Mouse (Mus musculus) ES-E14 (cell line): ENCODE data around the gene Eef1a1. TPM values are rescaled to one million over a fixed set of nuclear protein-coding genes. Genes with fewer than 3 reads are reported as not detected.

Source experiments
- DNase-seq: peaks from one replicate; pipeline ENCODE4 v3.0.0-alpha.2; 2013; ENCODE audit warnings: low read depth, low spot score
- H3K27ac ChIP-seq: 2 replicates; pipeline ENCODE4 v1.5.1; 2012; ENCODE audit warnings: low read depth, mild to moderate bottlenecking, low read length, moderate library complexity, mixed read lengths; ENCODE audit not compliant: poor library complexity, insufficient read depth, severe bottlenecking
- H3K36me3 ChIP-seq: 2 replicates; pipeline ENCODE4 v1.6.1; 2012; ENCODE audit warnings: mild to moderate bottlenecking, low read length, moderate library complexity, mixed read lengths; ENCODE audit not compliant: control insufficient read depth, poor library complexity, insufficient read depth, severe bottlenecking
- H3K4me1 ChIP-seq, 2 experiments: fragments of 150-350 bp in 1 of 2; sonication (generic) in 1 of 2; 2 replicates each; pipeline ENCODE4 v1.6.1; 2012; ENCODE audit warnings: low read length in 2 of 2, mild to moderate bottlenecking in 1 of 2, mixed read lengths in 1 of 2; ENCODE audit not compliant: control insufficient read depth in 2 of 2, insufficient read depth in 2 of 2, poor library complexity in 1 of 2
- H3K4me3 ChIP-seq, 2 experiments: fragments of 150-350 bp in 1 of 2; sonication (generic) in 1 of 2; 2 replicates each; pipeline ENCODE4 v1.5.1; 2012; ENCODE audit warnings: low read length in 2 of 2, low read depth in 1 of 2, mild to moderate bottlenecking in 1 of 2, mixed read lengths in 1 of 2; ENCODE audit not compliant: insufficient read depth in 1 of 2, poor library complexity in 1 of 2, severe bottlenecking in 1 of 2
- H3K9ac ChIP-seq: 2 replicates; pipeline ENCODE4 v1.6.1; 2012; ENCODE audit warnings: low read depth, mild to moderate bottlenecking, low read length, mixed read lengths; ENCODE audit not compliant: poor library complexity, insufficient read depth, severe bottlenecking
- H3K9me3 ChIP-seq: fragments of 150-350 bp; sonication (generic); 2 replicates; pipeline ENCODE4 v1.6.1; 2012; ENCODE audit warnings: low read depth, mild to moderate bottlenecking, low read length; ENCODE audit not compliant: control insufficient read depth, insufficient read depth
- CHD2 ChIP-seq: IDR thresholded peaks from 2 replicates; pipeline ENCODE4 v1.6.1; 2014; ENCODE audit warnings: mild to moderate bottlenecking, low read depth, low read length, inconsistent platforms
- HCFC1 ChIP-seq: IDR thresholded peaks from 2 replicates; pipeline ENCODE4 v1.6.1; 2012; ENCODE audit warnings: low read length, inconsistent platforms, borderline replicate concordance; ENCODE audit not compliant: insufficient read depth
- MAFK ChIP-seq: IDR thresholded peaks from 2 replicates; pipeline ENCODE4 v1.6.1; 2014; ENCODE audit warnings: mild to moderate bottlenecking, low read depth, low read length, inconsistent platforms; ENCODE audit not compliant: insufficient read depth
- ZC3H11A ChIP-seq: IDR thresholded peaks from 2 replicates; pipeline ENCODE4 v1.6.1; 2012; ENCODE audit warnings: low read depth, mild to moderate bottlenecking, inconsistent platforms, low read length, borderline replicate concordance
- ZNF384 ChIP-seq: IDR thresholded peaks from 2 replicates; pipeline ENCODE4 v1.6.1; 2012; ENCODE audit warnings: low read depth, low read length, inconsistent platforms
- in situ Hi-C, 2 experiments: fragments of 600-800 bp; cut with MboI; formaldehyde crosslinking; loops; one replicate each; pipeline ENCODE4 v1.15.1; 2025; ENCODE audit warnings: low sequenced_read_pairs in 2 of 2, inconsistent platforms in 1 of 2; ENCODE audit not compliant: unreplicated experiment in 2 of 2
- total RNA-seq: library from RNA; depleted of rRNA; stranded (reverse); fragments of 300-350 nt; gene quantifications from 2 replicates; pipeline ENCODE4 v1.2.3, GENCODE M21; 2012

Gene Eef1a1
- total RNA-seq, 1 experiment, result 10,869 TPM

DNA sequence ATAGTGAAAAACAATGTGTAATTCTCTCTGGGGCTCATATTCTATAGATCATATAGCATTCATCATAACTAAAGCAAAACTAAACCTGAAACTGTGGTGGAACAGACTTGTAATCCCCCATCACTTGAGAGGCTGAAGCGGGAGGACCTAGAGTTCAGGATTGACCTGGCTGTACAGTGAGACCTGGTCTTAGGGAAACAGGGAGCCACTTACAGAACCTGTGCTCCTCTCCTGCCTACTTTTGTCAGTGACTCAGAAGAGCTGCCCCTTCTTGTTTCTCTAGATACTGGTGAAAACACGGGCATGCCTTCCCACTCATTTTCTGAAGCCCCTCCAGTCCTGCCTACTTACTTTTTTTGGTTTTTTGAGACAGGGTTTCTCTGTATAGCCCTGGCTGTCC lies 14.7 kb downstream of the Eef1a1 start:
- Histone ChIP-seq H3K27ac (no peak overlapping the region), H3K36me3 (peaks cover 24% of the 10 kb centered on the region), H3K4me1 (no peaks in the 10 kb centered on the region), H3K9me3 (no peaks in the 10 kb centered on the region), H3K9ac (no peak overlapping the region), H3K4me3 (no peak overlapping the region)
- TF ChIP-seq CHD2, result no peak
- TF ChIP-seq ZNF384, result no peak
- TF ChIP-seq HCFC1, result no peak
- no peak for TF ChIP-seq ZC3H11A
- no peak for TF ChIP-seq MAFK
- no peak for DNase-seq
- in situ Hi-C loops, result no loop called here

DNA sequence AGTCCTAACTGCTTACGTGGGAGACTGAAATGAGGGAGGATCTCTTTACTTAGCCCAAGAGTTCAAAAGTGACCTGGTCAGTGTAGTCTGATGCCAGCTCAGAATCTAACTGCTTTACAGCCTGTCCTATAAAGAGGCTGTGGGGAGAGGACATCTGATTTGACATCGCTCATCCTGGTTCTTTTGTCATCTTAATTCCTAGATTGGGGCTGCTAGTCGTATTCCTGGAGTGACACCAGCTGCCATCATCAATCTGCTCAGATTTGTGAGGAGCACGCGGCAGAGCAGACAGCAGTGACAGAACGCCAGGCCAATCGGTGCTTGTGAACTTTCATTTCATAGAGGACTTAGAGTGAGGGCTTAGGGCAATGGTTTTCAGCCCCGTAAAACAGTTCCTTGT lies 15.4 kb downstream of the Eef1a1 start:
- DNase-seq, result no peak
- Histone ChIP-seq H3K9ac (no peak overlapping the region), H3K4me3 (no peak overlapping the region), H3K9me3 (no peaks in the 10 kb centered on the region), H3K36me3 (peaks cover 17% of the 10 kb centered on the region), H3K27ac (no peak overlapping the region), H3K4me1 (no peaks in the 10 kb centered on the region)
- in situ Hi-C loops, result no loop called here
- no peak for TF ChIP-seq MAFK
- TF ChIP-seq ZC3H11A, result no peak
- TF ChIP-seq ZNF384, result no peak
- TF ChIP-seq HCFC1, result no peak
- no peak for TF ChIP-seq CHD2

DNA sequence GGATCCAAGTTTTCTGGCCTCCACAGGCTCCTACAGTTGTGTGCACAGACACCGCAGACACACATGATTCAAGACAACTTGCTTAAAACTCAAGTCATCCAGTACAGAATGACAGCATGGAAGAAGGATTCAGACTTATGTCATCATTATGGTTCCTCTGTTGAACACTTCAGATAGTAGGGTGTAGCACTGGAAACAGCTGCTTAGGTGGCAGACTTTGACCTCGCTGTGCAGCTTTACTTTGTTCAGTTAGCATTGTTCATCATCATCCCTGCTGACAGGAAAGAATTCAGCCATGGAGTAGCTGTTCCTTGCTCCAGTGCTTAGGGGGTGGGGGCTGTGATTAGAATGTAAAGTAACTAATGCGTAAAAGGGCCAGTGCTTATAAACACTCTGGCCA lies 23.2 kb downstream of the Eef1a1 start:
- peaks cover 0 to 3% of the 10 kb centered on the region in 2 experiments; a peak in 1 of 4 replicates for H3K4me1 ChIP-seq
- DNase-seq, result no peak
- TF ChIP-seq ZC3H11A, result no peak
- TF ChIP-seq ZNF384, result no peak
- no peak for TF ChIP-seq MAFK
- TF ChIP-seq CHD2, result no peak
- TF ChIP-seq HCFC1, result no peak
- H3K9ac ChIP-seq, result no peak overlapping the region
- in situ Hi-C loops, result no loop called here
- no peak overlapping the region for H3K4me3 ChIP-seq
- H3K27ac ChIP-seq, result no peak overlapping the region
- H3K9me3 ChIP-seq, result no peaks in the 10 kb centered on the region
- H3K36me3 ChIP-seq, result peaks cover 27% of the 10 kb centered on the region

DNA sequence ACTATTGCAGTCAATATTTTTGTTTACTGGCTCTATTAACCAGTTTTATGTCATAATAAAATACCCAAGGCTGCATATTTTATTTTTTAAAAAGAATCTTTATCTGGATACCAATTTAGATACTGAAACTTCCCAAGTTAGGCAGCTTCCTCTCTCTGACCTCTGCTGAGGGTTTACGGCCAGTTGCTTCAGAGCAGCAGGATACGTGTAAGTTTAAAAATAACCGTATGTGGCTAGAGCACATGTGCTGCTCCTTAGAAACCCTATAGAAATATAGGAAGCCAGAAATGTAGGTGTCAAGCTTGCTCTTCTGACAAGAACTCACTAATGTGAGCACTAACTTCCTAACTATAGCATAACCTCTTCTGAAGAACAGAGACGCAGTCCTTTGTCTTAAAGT lies 25.6 kb downstream of the Eef1a1 start:
- TF ChIP-seq MAFK, result no peak
- no peak for TF ChIP-seq HCFC1
- no peak for TF ChIP-seq ZNF384
- Histone ChIP-seq H3K36me3 (peaks cover 29% of the 10 kb centered on the region), H3K27ac (no peak overlapping the region), H3K9me3 (no peaks in the 10 kb centered on the region), H3K4me1 (peaks cover 0 to 3% of the 10 kb centered on the region in 2 experiments; a peak in 1 of 4 replicates), H3K4me3 (no peak overlapping the region), H3K9ac (no peak overlapping the region)
- in situ Hi-C loops, result no loop called here
- DNase-seq, result no peak

DNA sequence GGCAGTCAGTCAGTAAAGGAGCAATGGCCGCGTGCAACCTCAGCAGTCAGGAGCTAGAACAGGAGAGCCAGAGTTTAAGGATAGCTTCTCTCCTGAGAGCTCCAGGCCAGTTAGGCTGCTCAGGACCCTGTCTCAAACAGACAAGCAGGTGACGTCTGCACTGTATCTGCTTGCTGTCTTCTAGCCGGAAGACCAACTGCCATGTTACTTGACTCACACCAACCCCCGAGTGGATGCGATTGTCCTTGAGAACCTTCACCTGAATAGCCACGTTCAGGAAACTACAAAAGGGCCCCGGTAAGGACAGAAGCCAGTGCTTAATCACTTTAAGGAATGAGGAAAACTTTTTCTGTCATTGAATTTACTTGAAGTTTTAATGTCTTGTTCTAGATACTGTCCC lies 31.9 kb downstream of the Eef1a1 start:
- peak overlapping the region; percentile 13; the same call in 1 of the 2 replicates for H3K27ac ChIP-seq
- H3K4me3 ChIP-seq, result peak overlapping the region; percentile 22 to 37; a peak in 1 of 4 replicates
- peak overlapping the region; percentile 62; the same call in 1 of the 2 replicates for H3K9ac ChIP-seq
- no peak for TF ChIP-seq MAFK
- no peak for TF ChIP-seq HCFC1
- no peak for TF ChIP-seq CHD2
- TF ChIP-seq ZNF384, result no peak
- TF ChIP-seq ZC3H11A, result no peak
- peaks cover 2 to 3% of the 10 kb centered on the region in 2 experiments; a peak in 2 of 4 replicates for H3K4me1 ChIP-seq
- no peak for DNase-seq
- peaks cover 25% of the 10 kb centered on the region for H3K36me3 ChIP-seq
- in situ Hi-C loops, result no loop called here
- no peaks in the 10 kb centered on the region for H3K9me3 ChIP-seq
